Mouse (Mus musculus) A20 (cell line): ENCODE results near the gene Casr.

Source experiments
- DNase-seq: peaks from one replicate; pipeline ENCODE4 v3.0.0-alpha.2; 2011; ENCODE audit warnings: low read depth, low spot score

The Casr gene

GRCm38 (mm10) chr16:36561386-36562338 is at the start of gene Casr:
TSS of gene Casr (minus strand) at chr16:36562141.
- DNase-seq: no peak

DNA sequence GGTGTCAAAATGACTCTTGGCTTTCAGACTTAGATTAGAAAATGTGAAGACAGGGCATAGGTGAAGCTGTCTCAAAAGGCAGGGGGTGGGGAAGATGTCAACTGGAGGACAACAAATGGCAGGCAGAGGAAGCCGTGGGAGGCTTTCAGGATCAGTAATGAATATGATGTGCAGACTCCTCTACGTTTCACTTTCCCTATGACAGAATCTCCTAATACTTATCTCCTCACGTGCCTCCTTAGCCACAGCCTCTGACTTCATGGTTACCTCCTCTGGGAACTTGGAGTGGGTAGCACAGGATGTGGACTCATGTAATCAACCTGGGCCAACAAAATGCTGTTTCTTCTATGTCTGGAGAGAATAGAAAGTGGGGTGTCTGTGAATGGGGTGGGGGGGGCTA is 40.7 kb upstream of the Casr start:
- no peak for DNase-seq

DNA sequence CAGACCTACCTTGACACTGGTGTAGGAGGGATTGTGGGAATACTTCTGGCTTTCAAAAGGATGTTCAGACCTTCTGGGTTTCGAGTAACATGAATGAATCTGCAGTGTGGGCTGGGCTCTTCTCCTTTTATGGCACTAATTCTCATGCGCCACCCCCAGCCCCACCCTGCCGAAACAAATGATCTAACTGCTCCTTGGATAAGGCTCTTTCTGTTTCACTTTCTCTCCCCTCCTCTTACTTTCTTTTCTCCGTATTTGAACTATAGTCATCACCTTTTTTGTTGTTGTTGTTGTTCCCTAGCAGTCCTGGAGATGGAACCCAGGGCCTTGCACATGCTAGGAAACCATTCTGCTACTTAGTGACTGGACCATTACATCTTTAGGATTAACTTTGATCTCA is 36.3 kb upstream of the Casr start:
- peak; percentile 17 for DNase-seq

DNA sequence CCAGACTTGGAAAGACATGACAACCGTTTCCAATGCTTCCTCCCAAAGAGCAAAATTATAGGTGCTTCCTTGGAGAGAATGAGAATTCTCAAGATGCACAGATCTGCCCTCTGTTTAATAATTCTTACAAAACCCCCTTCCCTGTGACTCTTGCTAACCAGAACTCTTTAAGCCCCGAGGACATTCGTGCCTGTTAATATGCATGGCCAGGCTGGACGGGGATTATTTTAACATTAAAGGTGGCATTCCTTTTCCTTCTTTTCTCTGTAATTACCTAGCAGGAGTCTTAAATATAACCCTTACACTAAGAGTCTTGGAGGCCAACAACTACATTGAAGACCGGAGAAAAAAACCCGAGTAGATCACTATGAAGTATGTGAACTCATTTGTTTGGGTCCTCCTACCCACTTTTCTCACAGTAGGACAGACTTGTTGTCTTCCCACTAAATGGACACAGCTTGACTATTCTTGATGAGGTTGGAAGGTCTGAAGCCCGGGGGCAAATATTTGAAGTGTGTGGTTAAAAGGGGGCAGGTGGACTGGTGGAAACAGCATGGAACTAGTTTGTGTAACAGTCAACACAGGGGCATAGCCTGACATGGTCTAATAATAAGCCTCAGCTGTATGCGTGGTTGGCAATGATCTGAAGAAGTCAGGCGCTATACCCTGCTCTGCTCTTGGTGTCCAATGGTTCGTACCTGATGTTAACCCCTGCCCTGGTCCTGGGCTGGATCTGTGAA is 34.9 kb upstream of the Casr start:
- DNase-seq: no peak

GRCm38 (mm10) chr16:36589898-36590297 is 28.0 kb upstream of the Casr start:
- DNase-seq: no peak

DNA sequence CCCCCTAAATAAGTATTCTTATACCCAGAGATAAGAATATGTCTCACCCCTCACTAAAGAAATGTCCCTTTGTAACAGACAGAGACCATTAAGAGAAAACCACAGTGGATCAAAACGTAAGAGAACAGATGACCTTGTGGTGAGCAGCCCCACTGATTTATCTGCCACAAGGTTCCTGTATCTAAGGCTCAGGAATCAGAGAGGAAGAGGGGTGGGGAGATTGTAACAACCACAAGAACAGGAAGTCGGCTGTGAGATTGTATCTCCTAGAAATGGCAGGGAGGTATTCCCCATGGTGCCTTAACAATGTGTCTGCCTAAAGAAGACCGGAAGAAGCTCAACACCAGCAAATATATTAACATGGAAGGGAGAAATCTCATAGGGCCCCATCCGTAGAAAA is 26.0 kb upstream of the Casr start:
- DNase-seq: no peak

DNA sequence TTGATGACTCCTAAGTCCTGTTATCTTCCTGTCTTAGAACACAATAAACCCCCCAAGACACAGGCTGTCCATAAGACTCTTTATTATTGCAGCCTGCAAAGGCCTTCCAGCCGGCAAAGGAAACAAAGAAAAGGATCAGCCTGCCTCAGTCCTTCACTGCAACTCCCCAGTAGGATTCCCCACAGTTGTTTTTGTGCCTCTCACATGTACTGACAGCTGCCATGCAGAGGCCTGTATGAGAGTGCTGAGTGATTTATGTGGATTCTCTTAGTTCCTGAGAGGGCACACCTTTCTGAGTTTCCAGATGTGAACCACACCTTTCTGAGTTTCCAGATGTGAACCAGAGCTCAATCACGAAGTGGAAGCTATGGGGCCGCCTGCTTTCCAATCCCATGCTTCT is 20.1 kb upstream of the Casr start:
- no peak for DNase-seq

DNA sequence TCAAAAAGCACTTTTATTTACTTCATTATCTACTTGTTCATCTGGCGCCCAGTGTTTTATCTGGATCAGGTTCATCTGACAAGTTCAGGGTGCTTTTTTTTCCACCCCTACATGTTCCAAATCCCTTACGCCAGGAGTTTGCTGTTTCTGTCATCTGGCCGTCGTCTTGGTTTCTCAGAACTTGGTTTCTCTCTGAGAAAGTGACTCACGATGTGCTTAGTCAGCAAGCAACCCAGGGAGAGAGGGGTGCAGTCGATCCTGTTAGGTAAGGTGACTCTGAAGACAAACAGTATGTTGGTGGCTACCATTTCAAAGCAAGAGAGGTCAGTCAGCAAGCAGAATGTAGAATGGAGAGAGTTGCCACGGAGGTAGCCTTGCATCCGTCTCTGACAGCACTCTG is 10.0 kb upstream of the Casr start:
- DNase-seq: no peak

- DNase-seq: no peak
These were observed 2.4 kb downstream of the Casr start for GRCm38 (mm10) chr16:36559573-36559972.

DNA sequence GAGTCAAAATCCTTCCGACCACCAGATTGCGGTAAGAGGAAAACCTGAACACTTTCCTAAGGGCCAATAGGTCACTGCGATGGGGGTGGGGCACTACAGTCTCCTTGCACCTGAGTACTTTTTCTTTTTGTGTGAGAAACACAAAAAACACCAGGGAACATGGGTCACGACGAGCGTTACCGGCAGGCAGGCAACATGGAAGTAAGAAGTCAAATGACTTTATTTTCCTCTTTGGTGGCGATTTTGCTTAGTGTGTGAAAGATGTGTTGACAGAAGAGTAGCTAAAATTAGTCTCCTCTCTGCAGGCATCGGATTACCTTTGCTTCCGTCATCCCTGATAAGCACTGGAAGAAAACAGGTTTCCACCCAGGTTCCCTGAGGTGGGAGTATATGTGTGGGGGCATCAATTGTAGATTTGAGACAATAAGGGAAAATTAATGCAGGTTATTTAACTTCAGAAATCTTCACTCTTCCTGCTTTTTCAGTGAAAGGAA is 6.2 kb downstream of the Casr start:
- no peak for DNase-seq

DNA sequence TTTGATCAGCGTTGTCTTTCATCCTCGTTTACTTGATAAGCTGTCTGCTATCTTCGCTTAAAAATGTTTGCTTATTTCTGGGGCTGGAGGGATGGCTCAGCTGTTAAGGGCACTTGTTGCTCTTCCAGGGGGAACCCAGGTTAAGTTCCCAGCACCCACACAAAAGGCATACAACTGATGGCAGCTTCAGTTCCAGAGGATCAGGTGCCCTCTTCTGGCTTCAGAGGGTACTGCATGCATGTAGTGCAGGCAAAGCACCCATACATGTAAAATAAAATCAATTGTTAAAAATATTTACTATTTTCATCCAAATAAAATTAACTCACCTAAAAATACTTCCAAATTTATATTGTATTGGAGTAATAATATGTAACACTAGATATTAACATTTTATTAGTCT is 8.3 kb downstream of the Casr start:
- DNase-seq: peak; percentile 35

DNA sequence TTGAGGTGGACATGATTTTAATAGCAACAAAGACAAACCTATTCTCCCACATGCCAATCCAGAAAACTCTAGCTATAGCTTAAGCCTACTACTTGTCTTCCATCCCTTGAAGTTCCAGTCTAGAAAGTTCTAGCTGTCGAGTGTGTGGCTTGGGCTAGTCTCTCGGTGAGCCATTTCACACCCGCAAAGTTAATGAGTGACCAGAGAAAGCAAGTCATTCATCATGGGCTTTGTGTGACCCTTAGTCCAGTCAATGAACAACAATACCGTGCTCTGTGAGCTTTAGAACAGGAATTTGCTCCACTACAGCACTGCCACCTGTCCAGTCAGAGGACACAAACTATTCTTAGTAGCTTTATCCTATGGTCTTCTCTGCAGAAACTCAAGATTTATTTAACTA is 16.6 kb downstream of the Casr start:
- DNase-seq: no peak

DNA sequence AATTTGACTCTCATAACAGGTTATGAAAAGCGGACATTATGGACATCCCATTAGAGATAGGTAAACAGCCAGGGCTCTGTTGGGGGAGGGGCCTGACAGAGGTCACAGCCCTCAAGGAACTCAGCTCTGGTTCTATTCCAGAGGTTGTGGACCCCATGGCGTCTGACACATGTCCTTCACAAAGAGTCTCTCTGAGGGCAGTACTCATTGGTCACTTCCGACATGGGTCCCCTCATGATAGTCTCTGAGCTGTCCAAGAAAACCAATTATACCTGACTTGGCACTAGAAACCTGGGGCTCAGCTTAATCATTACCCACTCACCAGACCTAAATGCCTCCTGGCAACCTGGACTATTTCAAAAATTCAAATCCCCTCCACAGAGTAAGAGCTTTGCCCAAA is 18.9 kb downstream of the Casr start:
- DNase-seq: no peak

GRCm38 (mm10) chr16:36540834-36541233 is 21.1 kb downstream of the Casr start:
- peak; percentile 87 for DNase-seq

GRCm38 (mm10) chr16:36532981-36533687 is 28.8 kb downstream of the Casr start:
- peak; percentile 85 for DNase-seq

- peak; percentile 62 for DNase-seq
These were observed 29.9 kb downstream of the Casr start for GRCm38 (mm10) chr16:36532046-36532445.

DNA sequence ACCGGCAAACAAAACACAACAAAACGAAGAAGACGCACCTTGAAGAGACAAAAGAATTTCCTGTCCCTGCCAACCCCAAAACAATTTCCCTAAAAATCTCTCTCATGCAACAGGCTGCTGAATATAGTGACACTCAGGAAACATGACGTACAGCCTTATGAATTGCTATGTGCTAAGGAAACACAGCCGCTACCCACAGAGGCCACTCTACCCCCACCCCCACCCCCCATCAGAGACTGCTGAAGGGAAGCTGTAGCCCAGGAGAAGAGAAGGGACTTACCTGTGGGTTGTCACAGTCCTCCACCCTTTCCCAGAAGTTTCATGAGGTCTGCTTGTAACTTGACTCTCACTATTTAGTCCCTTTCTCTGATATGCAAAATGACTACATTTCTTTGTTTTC is 30.3 kb downstream of the Casr start:
- DNase-seq: peak; percentile 62

- peak; percentile 85 for DNase-seq
These were observed 31.1 kb downstream of the Casr start for GRCm38 (mm10) chr16:36530566-36531552.

- no peak for DNase-seq
These were observed 33.1 kb downstream of the Casr start for GRCm38 (mm10) chr16:36528822-36529221.

DNA sequence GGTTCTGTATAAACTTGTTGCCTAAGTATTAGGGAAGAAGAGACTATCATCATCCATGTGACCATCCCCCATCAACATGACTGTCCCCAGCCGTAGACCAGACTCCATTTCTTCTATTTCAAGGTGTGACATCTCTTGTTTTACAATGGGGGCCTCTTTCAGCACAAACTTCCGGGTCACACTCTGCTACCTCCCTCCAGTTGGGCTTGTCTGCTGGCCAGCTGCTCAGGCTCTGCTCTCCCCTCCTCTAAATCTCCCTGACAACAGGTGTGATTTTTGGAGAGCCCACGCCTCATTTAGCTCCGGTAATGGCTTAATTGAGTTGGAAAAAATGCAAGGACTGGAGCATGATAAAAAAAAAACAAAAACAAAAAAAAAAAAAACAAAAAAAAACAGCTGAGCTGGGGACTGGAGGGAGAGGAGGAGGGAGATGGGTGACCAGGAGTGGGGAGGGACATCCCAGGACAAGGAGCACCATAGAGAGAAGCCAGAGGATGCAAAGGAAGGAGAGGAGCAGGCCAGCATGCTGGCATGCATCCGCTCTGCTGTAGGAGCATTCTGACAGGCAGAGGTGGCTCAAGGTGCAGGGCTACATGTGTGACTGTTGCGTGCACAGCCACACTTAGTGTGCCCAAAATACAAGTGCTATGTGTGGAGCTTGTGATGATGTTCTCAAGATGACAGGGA is 35.2 kb downstream of the Casr start:
- DNase-seq: peak; percentile 48
